Mouse (Mus musculus) granulocyte monocyte progenitor cell, adult 5-6 weeks (primary cell): ENCODE measurements around the gene Abcb8. TPM values are rescaled to one million over a fixed set of nuclear protein-coding genes. Genes with fewer than 3 reads are reported as not detected.

ENCODE experiments used
- ATAC-seq: replicated peaks from 2 replicates; pipeline ENCODE4 v1.8.0; 2016; ENCODE audit warnings: mild to moderate bottlenecking, moderate TSS enrichment, inconsistent platforms; ENCODE audit not compliant: poor library complexity, severe bottlenecking
- total RNA-seq, 2 experiments: library from RNA; stranded (forward) in 1 of 2; stranded (reverse) in 1 of 2; fragments of 200-712, 200-1000 nt in 1 of 2; fragments of >200 nt in 1 of 2; fragmentation: Nextera tagmentation in 1 of 2; gene quantifications; 2 replicates each; pipeline ENCODE4 v1.2.3; 2014 to 2017

Gene Abcb8
- total RNA-seq, 2 experiments from 2014 or later: 14.4 to 17.6 TPM

- ATAC-seq: peak; percentile 45
These were observed 30.7 kb downstream of the Abcb8 start for GRCm38 (mm10) chr5:24424004-24424781.

GRCm38 (mm10) chr5:24424861-24425411 lies 31.5 kb downstream of the Abcb8 start:
- ATAC-seq: peak; percentile 31

- peak; percentile 14 for ATAC-seq
These were observed 32.1 kb downstream of the Abcb8 start for GRCm38 (mm10) chr5:24425421-24426036.

DNA sequence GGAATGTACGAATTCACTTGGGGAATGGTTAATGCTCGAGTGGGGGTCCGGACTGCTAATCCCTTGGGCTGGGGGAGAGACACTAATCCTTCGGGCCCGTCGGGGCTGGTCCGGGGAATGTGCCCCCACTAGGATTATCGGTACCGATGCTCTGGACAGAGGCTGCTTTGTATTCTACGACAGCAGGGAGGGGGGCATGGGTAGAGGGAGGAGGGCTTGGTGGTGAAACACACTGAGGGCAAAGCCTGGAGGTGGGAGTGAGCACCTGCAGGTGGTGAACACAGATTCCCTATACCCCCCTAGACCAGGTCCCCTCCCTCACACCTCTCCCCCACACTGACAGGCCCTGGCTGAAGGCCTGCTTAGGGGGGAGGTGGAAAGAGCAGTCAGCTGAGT lies 32.6 kb downstream of the Abcb8 start:
- ATAC-seq: no peak

- no peak for ATAC-seq
These were observed 33.3 kb downstream of the Abcb8 start for GRCm38 (mm10) chr5:24426556-24427284.

DNA sequence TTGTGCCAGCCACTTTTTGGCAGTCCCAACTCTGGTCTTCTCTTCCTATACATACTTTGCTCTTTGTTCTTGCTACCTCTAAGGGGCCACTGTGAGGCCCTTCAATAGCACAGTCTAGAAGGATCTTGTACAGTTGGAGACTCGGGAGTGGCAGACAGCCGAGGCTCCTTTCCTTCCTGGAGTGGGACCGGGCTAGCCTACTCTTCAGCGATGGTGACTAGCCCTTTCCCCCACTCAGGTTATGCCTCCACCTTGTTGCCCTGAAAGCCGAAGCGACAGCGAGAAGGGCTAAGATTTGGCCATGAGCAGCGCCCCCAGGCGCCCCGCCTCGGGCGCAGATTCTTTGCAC lies 33.8 kb downstream of the Abcb8 start:
- no peak for ATAC-seq

- ATAC-seq: no peak
These were observed 34.5 kb downstream of the Abcb8 start for GRCm38 (mm10) chr5:24427981-24428402.

GRCm38 (mm10) chr5:24428596-24428995 lies 35.1 kb downstream of the Abcb8 start:
- no peak for ATAC-seq

DNA sequence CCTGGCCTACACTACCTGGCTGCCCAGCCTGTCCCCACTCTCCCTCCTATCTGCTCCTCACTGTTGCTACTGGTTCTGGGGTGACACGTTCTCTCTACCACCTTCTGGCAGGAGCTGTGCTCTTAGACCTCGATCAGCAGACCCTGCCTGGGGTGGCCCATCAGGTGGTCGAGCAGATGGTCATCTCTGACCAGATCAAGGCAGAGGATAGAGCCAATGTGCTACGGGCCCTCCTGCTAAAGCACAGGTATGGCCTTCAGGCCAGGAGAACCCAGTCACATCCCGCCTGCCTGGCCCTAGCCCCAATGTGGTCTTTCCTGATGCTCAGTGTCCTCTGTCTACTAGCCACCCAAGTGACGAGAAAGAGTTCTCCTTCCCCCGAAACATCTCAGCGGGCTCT lies 40.5 kb downstream of the Abcb8 start:
- no peak for ATAC-seq

DNA sequence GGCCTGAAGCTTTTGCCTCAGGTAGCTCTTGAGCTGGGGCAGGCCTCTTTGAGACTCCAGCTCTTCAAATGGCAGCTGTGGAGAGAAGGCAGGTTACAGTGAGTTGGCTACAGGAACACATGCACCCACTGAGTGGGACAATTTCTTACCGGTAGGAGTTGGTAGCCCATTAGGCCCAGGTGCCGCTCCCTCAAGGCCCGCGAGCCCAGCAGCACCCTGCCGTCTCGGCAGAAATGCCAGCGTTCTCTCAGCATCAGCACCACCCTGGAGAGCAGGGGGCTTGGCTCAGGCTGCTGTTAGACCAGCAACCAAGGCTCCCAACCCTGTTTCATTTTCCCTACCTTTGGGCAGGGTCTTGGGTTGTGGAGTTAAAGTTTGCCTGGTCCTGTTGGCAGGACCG lies 47.7 kb downstream of the Abcb8 start:
- ATAC-seq: no peak

DNA sequence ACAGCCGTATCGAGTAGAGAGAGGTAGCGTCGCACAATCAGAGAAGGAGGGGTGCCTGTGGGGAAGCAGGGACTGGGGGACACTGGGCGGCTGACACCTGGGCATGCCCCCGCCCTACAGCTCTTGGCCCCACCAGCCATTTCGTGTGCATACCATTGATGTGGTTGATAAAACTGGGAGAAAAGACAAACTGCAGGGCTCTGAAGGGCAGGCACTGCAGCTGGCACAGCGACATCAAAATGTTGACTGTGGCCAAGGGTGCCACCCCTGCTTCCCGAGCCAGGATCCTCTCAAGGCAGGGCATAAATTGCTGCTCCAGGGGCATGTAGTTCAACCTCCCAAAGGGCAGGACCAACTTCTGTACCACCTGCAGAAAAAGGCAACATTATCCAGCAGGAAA lies 48.6 kb downstream of the Abcb8 start:
- no peak for ATAC-seq

DNA sequence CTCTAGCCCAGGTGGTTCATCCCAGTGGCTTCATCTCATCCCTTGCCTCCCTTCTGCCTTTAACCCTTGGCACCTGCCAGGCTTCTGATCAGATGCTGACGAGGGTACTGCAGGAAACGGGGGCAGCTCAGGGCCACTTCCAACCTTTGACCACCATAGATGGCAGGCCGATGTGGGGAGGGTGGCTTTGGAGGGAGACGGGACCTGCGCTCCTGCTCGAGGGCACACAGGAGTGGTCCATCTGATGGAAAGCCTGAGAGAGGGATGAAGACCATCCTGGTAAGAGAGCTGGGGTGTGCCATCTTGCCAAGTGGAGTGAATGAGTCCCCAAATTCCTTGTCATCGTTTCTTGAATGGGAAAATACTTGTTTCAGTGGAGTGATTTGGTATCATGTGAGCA lies 49.7 kb downstream of the Abcb8 start:
- no peak for ATAC-seq

GRCm38 (mm10) chr5:24443927-24444326 lies 50.5 kb downstream of the Abcb8 start:
- ATAC-seq: no peak

- peak; percentile 74 for ATAC-seq
These were observed 51.4 kb downstream of the Abcb8 start, which contains the start of gene Fastk for GRCm38 (mm10) chr5:24444746-24445427. Gene Fastk, minus strand, starts transcription at chr5:24445287.

DNA sequence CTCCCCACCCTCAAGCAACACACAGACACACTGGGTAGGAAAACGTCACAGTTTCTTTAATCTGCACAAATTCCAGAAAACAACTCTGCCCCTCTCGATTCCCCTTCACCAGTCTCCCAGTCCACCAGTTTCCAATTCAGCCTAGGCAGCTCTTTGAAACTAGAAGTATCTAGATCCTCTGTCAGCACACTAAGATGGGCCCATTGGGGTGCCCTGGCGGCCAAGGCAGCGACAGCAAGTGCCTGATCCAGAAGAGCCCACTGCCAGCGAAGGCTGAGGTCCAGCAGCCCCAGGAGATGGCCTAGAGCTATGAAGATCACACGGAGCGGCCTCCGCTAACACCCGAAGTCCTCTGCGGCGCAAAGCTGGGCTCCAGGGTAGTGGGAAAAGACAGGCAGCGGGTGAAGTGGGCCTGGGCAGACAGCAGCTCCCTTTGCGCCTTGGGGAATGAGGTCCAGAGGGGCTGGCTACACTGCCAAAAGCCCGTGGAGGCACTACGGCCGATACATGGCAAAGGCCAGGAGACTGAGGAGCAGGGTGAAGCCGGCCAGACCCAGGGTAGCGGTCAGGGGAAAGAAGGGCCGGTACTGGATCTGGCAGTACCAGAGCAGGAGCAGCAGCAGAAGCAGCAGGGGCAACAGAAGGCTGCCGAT lies 52.1 kb downstream of the Abcb8 start:
- ATAC-seq: no peak

GRCm38 (mm10) chr5:24446630-24447029 lies 53.2 kb downstream of the Abcb8 start:
- ATAC-seq: no peak

GRCm38 (mm10) chr5:24447624-24448298 lies 54.3 kb downstream of the Abcb8 start, which contains the start of gene Tmub1:
Gene Tmub1, minus strand, starts transcription at chr5:24447854.
- peak; percentile 62 for ATAC-seq

DNA sequence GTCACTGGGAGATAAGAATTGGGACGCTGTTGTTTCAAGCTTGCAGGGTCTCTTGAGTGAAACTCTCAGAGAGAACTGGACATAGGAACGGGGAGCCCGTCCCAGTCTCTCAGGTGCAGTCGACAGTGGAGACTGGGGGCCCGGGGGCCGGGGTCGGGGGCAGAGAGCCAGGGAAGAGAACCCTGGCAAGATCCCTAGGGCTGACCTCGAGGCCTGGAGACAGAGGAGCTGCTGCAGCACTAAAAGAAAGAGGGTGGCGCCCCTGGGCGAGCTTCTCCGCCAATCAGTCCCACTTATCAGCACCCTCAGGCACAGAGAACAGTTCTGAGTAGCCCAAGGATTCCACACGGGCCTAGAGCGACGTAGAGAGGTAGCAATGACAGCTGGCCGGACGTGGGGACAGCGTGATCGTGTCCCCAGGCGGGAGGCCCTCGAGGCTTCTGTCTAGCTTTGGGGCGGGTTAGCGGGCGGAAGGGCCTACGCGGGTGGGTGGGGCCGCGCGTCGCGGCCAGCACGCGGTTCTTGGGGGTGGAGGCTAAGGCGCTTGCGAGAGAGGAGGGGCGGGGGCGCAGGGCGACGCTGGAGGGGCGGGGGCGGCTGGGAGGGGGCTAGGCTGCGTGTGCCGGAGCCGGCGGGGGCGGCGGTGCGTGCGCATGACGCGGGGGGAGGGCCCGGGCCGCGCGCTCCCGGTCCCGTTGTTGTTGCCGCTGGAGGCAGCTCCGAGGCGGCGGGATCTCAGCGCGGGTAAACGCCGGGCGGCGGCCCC lies 58.0 kb downstream of the Abcb8 start:
- peak; percentile 64 for ATAC-seq
